Mouse (Mus musculus): Measurements from ENCODE around the gene Dpm3. TPM values are rescaled to one million over a fixed set of nuclear protein-coding genes. Genes with fewer than 3 reads are reported as not detected.

Gene Dpm3
- polyA plus RNA-seq, 1 experiment, result 222 TPM

- H3K36me3 ChIP-seq (ENCODE audit: control insufficient read depth, insufficient read depth), result no peaks in the 10 kb centered on the region
- TF ChIP-seq MYOD1 (IDR thresholded peaks at IDR 0.05; ENCODE audit: control insufficient read depth in 1 of 3, insufficient read length in 2 of 3, low read depth in 2 of 3) (no peak), MYOG (IDR thresholded peaks at IDR 0.05; ENCODE audit: control insufficient read depth in 1 of 3, insufficient read depth in 1 of 3, insufficient read length in 2 of 3, low read depth in 2 of 3) (no peak), TCF3 (IDR thresholded peaks at IDR 0.05; ENCODE audit: insufficient read length, low read depth) (no peak), POLR2A (IDR thresholded peaks at IDR 0.05; ENCODE audit: insufficient read length, low read depth) (no peak), REST (IDR thresholded peaks at IDR 0.05; ENCODE audit: insufficient read depth, insufficient read length) (no peak), USF1 (IDR thresholded peaks at IDR 0.05; ENCODE audit: low read depth) (no peak), SRF (IDR thresholded peaks at IDR 0.05; ENCODE audit: control insufficient read depth, insufficient read length, low read depth) (no peak), POLR2AphosphoS2 (IDR thresholded peaks at IDR 0.05; ENCODE audit: insufficient read length, low read depth) (no peak), TCF12 (IDR thresholded peaks at IDR 0.05; ENCODE audit: insufficient read depth, poor library complexity, severe bottlenecking) (no peak), MAX (IDR thresholded peaks at IDR 0.05; ENCODE audit: low read depth) (no peak), CEBPB (IDR thresholded peaks at IDR 0.05; ENCODE audit: insufficient read depth, poor library complexity, severe bottlenecking) (no peak), E2F4 (IDR thresholded peaks at IDR 0.05; ENCODE audit: insufficient read depth) (no peak)
- no peak overlapping the region for H3K4me2 ChIP-seq (ENCODE audit: low read depth)
- H3K4me3 ChIP-seq, result no peak overlapping the region
- no peaks in the 10 kb centered on the region for H3K27me3 ChIP-seq (ENCODE audit: control insufficient read depth, insufficient read depth, insufficient read length)
- no peaks in the 10 kb centered on the region for H3K79me2 ChIP-seq (ENCODE audit: control insufficient read depth, insufficient read depth)
- H3ac ChIP-seq (ENCODE audit: control insufficient read depth, insufficient read length), result no peak overlapping the region
Observed at GRCm38 (mm10) chr3:89221167-89221566, 38.0 kb upstream of the Dpm3 start.

- no peaks in the 10 kb centered on the region for H3K36me3 ChIP-seq (ENCODE audit: control insufficient read depth, insufficient read depth)
- TF ChIP-seq TCF12 (IDR thresholded peaks at IDR 0.05; ENCODE audit: insufficient read depth, poor library complexity, severe bottlenecking), result no peak
- TF ChIP-seq TCF3 (IDR thresholded peaks at IDR 0.05; ENCODE audit: insufficient read length, low read depth), result no peak
- no peak for TF ChIP-seq CEBPB (IDR thresholded peaks at IDR 0.05; ENCODE audit: insufficient read depth, poor library complexity, severe bottlenecking)
- TF ChIP-seq MYOG (IDR thresholded peaks at IDR 0.05; ENCODE audit: control insufficient read depth in 1 of 3, insufficient read depth in 1 of 3, insufficient read length in 2 of 3, low read depth in 2 of 3), result no peak
- no peak for TF ChIP-seq SRF (IDR thresholded peaks at IDR 0.05; ENCODE audit: control insufficient read depth, insufficient read length, low read depth)
- TF ChIP-seq MAX (IDR thresholded peaks at IDR 0.05; ENCODE audit: low read depth), result no peak
- no peak for TF ChIP-seq REST (IDR thresholded peaks at IDR 0.05; ENCODE audit: insufficient read depth, insufficient read length)
- TF ChIP-seq POLR2AphosphoS2 (IDR thresholded peaks at IDR 0.05; ENCODE audit: insufficient read length, low read depth), result no peak
- TF ChIP-seq E2F4 (IDR thresholded peaks at IDR 0.05; ENCODE audit: insufficient read depth), result no peak
- TF ChIP-seq USF1 (IDR thresholded peaks at IDR 0.05; ENCODE audit: low read depth), result no peak
- TF ChIP-seq MYOD1 (IDR thresholded peaks at IDR 0.05; ENCODE audit: control insufficient read depth in 1 of 3, insufficient read length in 2 of 3, low read depth in 2 of 3), result no peak
- TF ChIP-seq POLR2A (IDR thresholded peaks at IDR 0.05; ENCODE audit: insufficient read length, low read depth), result no peak
- no peak overlapping the region for H3K4me2 ChIP-seq (ENCODE audit: low read depth)
Observed at GRCm38 (mm10) chr3:89224796-89225195, 34.4 kb upstream of the Dpm3 start.

GRCm38 (mm10) chr3:89225321-89225815 is 33.8 kb upstream of the Dpm3 start:
- TF ChIP-seq SRF (IDR thresholded peaks at IDR 0.05; ENCODE audit: control insufficient read depth, insufficient read length, low read depth), result no peak
- no peak for TF ChIP-seq MYOD1 (IDR thresholded peaks at IDR 0.05; ENCODE audit: control insufficient read depth in 1 of 3, insufficient read length in 2 of 3, low read depth in 2 of 3)
- no peak for TF ChIP-seq TCF3 (IDR thresholded peaks at IDR 0.05; ENCODE audit: insufficient read length, low read depth)
- no peak for TF ChIP-seq POLR2AphosphoS2 (IDR thresholded peaks at IDR 0.05; ENCODE audit: insufficient read length, low read depth)
- Histone ChIP-seq H3K4me2 (ENCODE audit: low read depth) (no peak overlapping the region), H3K4me3 (no peak overlapping the region), H3ac (ENCODE audit: control insufficient read depth, insufficient read length) (no peak overlapping the region), H3K79me2 (ENCODE audit: control insufficient read depth, insufficient read depth) (no peaks in the 10 kb centered on the region), H3K36me3 (ENCODE audit: control insufficient read depth, insufficient read depth) (no peaks in the 10 kb centered on the region), H3K27me3 (ENCODE audit: control insufficient read depth, insufficient read depth, insufficient read length) (no peaks in the 10 kb centered on the region)

More at GRCm38 (mm10) chr3:89224796-89225195, 34.4 kb upstream of the Dpm3 start:
- H3K27me3 ChIP-seq (ENCODE audit: control insufficient read depth, insufficient read depth, insufficient read length), result no peaks in the 10 kb centered on the region
- H3K4me3 ChIP-seq, result no peak overlapping the region
- no peaks in the 10 kb centered on the region for H3K79me2 ChIP-seq (ENCODE audit: control insufficient read depth, insufficient read depth)
- H3ac ChIP-seq (ENCODE audit: control insufficient read depth, insufficient read length), result no peak overlapping the region

- Histone ChIP-seq H3K36me3 (ENCODE audit: control insufficient read depth, insufficient read depth) (no peaks in the 10 kb centered on the region), H3K79me2 (ENCODE audit: control insufficient read depth, insufficient read depth) (no peaks in the 10 kb centered on the region), H3K27me3 (ENCODE audit: control insufficient read depth, insufficient read depth, insufficient read length) (no peaks in the 10 kb centered on the region), H3ac (ENCODE audit: control insufficient read depth, insufficient read length) (no peak overlapping the region), H3K4me2 (ENCODE audit: low read depth) (no peak overlapping the region), H3K4me3 (no peak overlapping the region)
- TF ChIP-seq POLR2A (IDR thresholded peaks at IDR 0.05; ENCODE audit: insufficient read length, low read depth), result no peak
- no peak for TF ChIP-seq CEBPB (IDR thresholded peaks at IDR 0.05; ENCODE audit: insufficient read depth, poor library complexity, severe bottlenecking)
- TF ChIP-seq POLR2AphosphoS2 (IDR thresholded peaks at IDR 0.05; ENCODE audit: insufficient read length, low read depth), result no peak
- TF ChIP-seq REST (IDR thresholded peaks at IDR 0.05; ENCODE audit: insufficient read depth, insufficient read length), result no peak
- TF ChIP-seq TCF12 (IDR thresholded peaks at IDR 0.05; ENCODE audit: insufficient read depth, poor library complexity, severe bottlenecking), result no peak
- no peak for TF ChIP-seq MAX (IDR thresholded peaks at IDR 0.05; ENCODE audit: low read depth)
- no peak for TF ChIP-seq USF1 (IDR thresholded peaks at IDR 0.05; ENCODE audit: low read depth)
- TF ChIP-seq TCF3 (IDR thresholded peaks at IDR 0.05; ENCODE audit: insufficient read length, low read depth), result no peak
- no peak for TF ChIP-seq MYOD1 (IDR thresholded peaks at IDR 0.05; ENCODE audit: control insufficient read depth in 1 of 3, insufficient read length in 2 of 3, low read depth in 2 of 3)
- no peak for TF ChIP-seq MYOG (IDR thresholded peaks at IDR 0.05; ENCODE audit: control insufficient read depth in 1 of 3, insufficient read depth in 1 of 3, insufficient read length in 2 of 3, low read depth in 2 of 3)
Observed at GRCm38 (mm10) chr3:89225918-89226317, 33.2 kb upstream of the Dpm3 start.

- Histone ChIP-seq H3ac (ENCODE audit: control insufficient read depth, insufficient read length) (no peak overlapping the region), H3K4me3 (no peak overlapping the region), H3K36me3 (ENCODE audit: control insufficient read depth, insufficient read depth) (no peaks in the 10 kb centered on the region), H3K27me3 (ENCODE audit: control insufficient read depth, insufficient read depth, insufficient read length) (no peaks in the 10 kb centered on the region), H3K4me2 (ENCODE audit: low read depth) (no peak overlapping the region), H3K79me2 (ENCODE audit: control insufficient read depth, insufficient read depth) (no peaks in the 10 kb centered on the region)
- no peak for TF ChIP-seq E2F4 (IDR thresholded peaks at IDR 0.05; ENCODE audit: insufficient read depth)
- TF ChIP-seq REST (IDR thresholded peaks at IDR 0.05; ENCODE audit: insufficient read depth, insufficient read length), result no peak
Observed at GRCm38 (mm10) chr3:89226361-89226760, 32.8 kb upstream of the Dpm3 start.
